Mouse (Mus musculus): Measurements from ENCODE around the gene Mcts2. TPM values are rescaled to one million over a fixed set of nuclear protein-coding genes. Genes with fewer than 3 reads are reported as not detected.
A peak's percentile ranks its signal among the peaks of the same experiment; 100 is the strongest.

The Mcts2 gene
- total and polyA plus RNA-seq, 3 experiments: 1.9 to 32.9 (median 26.7) TPM

- DNase-seq: no peak
Observed at GRCm38 (mm10) chr2:152686399-152686798, 436 bp upstream of the Mcts2 start.

DNA sequence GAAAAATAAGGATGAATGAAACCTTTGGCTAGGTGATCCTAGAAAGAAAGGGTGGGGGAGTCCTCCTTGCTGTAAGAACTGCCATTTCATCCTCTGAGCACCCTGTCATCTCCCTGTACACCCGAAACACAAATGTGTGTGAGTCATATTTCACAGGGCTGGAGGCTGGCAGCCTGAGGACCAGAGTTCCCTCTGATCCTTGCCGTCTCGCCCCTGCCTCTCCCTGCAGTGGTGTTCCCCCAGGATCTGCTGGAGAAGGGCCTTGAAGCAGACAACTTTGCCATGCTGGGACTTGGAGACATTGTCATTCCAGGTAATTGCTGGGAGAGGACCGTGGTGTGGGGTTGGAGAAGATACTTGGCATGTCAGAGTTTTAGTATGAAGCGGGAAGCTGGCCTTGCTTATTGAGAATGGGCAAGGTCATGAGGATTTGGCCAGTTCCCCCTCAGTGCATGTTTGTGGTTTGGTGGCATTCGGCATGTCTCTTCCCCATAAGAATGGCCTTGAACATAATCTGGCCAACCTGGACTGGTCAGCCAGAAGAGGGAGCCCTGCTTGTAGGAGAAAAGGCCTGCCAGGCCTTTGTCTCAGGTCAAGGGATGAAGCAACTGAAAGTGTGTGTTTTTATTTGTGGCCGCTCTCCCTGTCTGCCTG, 4.9 kb downstream of the Mcts2 start:
- peak; percentile 83 for DNase-seq

DNA sequence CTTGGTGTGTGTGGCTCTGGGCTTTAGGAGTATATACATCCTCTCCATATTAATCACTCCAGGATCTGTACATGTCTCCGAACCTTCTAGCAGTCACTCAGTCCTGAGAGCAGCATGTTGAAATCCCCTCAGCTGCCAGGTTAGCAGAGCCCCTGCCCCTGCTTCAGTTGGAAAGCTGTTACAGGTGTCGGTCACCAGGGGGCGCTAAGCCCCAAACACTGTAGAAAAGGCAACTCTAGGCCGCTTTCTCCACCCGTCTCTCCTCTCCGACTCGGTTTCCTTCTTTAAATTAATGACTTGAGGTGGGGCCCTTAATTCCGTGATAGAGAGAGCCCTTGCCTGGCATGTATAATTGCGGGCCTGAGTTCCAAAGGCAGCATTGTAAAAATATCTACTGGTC, 6.4 kb downstream of the Mcts2 start:
- DNase-seq: peak; percentile 78

GRCm38 (mm10) chr2:152693735-152694134, 6.9 kb downstream of the Mcts2 start:
- DNase-seq: peak; percentile 57

DNA sequence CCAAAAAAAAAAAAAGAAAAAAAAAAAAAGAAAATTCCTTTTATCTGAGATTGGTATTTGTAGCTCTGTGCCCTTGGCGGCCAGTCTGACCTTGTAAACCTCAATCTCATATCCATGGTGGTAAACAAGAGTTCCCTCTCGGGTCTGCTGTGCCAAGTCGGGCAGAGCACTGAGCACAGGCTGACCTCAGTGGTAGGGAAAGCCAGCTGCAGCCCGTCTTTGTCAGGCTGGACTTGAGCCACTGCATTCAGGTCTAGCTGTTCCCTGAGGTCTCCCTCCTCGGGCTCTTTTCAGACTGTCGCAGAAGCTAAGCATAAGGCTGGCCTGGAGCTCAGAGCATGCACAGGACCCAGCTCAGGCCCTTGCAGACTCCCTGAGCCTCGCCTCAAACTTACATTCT, 7.9 kb downstream of the Mcts2 start:
- peak; percentile 87 for DNase-seq

GRCm38 (mm10) chr2:152696016-152696415, 9.2 kb downstream of the Mcts2 start:
- no peak for DNase-seq

DNA sequence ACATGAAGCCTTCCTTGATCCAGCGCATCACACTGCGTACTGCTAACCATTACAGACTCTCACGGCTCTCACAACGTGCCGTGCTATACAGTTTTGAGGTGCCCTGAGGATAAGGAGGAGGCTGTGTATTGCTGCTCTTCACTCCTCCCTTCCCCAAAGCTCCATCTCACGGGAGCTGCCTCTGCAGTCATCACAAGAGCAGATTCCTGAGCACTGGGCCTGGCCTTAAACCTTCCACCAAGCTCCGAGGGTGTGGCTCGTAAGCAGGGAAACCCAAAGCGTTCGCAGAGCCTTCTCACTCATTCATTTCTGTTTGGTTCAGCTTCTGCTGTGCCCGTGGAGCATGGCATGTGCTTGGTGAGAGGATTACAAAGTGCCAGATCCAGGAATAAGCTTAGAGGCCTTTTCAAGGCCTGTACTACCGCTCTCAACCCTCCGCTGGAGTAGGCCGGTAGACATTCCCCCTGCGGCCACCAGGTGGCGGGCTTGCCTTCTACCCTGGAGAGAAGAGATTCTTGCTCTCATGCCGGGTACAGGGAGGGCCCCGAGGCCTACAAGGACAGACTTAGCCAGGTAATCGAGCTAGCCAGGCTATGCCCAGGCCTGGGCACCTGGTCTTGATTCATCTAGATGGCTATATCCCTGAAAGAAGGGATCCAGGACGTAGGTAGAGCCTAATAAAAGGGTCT, 9.8 kb downstream of the Mcts2 start:
- DNase-seq: peak; percentile 93

DNA sequence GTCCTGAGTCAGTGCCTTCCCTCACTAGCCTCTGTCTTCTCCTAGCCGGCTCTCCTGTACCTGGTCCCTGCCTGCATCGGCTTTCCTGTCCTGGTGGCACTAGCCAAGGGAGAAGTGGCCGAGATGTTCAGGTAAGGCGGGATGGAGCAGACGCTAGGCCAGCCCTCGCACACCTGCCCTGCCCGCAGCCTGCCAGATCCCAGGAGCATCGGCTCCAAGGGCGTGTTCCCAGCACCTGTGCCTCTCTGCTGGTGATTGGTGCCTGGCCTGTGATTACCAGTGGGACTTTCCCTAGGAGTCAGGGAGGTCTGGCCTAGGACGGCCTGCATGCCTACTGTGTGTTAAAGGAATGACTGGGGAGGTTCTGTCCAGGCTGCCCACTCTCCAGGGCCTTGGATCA, 13.3 kb downstream of the Mcts2 start:
- DNase-seq: no peak

- no peak for DNase-seq
Observed at GRCm38 (mm10) chr2:152700725-152701124, 13.9 kb downstream of the Mcts2 start.

- no peak for DNase-seq
Observed at GRCm38 (mm10) chr2:152703596-152704255, 16.9 kb downstream of the Mcts2 start.

GRCm38 (mm10) chr2:152704256-152704605, 17.4 kb downstream of the Mcts2 start:
- no peak for DNase-seq

- no peak for DNase-seq
Observed at GRCm38 (mm10) chr2:152704811-152705370, 18.1 kb downstream of the Mcts2 start.

DNA sequence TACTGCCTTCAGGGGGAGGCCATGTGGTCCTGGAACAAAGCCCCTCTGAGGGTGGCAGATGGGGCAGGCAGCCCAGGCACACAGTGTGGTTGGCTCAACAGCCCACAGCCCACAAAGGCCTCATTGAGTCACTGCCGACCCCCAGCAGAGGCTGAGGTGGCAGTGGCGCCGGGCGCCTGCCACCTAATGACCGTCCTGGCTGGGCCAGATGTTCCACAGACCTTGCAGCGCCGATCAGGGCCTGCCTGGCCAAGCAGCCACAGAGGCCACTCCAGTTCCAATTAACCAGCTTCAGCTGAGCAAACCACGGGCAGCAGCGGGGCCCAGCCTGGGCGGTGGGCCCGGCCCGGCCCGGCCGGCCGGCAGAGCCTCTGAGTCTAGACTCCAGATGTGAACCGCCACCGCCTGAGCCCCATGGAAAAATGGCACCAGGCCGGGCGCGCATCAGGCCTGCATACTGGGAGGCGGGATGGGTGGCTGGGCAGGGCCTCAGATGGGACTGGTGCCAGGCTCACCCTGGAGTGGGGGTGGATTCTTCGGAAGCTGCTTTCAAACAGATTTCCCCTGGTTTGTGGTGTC, 19.2 kb downstream of the Mcts2 start:
- peak; percentile 75 for DNase-seq

GRCm38 (mm10) chr2:152707186-152707585, 20.4 kb downstream of the Mcts2 start:
- no peak for DNase-seq

DNA sequence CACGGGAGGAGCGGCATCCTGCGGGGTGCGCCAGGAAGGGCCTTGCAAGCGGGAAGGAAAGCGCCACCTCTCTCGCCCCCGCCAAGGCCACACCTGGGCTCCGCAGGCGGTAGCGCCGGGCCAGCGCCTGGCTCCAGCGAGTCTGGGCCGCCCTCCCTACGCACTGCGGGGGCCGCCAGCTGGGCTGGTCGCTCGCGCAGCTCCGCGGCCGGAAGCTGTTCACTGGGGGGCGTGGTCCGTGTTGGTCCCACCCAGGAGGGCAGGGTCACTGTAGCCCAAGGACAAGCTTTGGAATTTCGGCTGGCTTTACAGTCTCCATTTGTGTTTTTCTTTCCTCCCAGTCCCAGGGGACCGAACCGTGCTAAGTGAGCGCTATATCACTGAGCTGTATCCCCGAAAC, 20.8 kb downstream of the Mcts2 start:
- DNase-seq: peak; percentile 96

DNA sequence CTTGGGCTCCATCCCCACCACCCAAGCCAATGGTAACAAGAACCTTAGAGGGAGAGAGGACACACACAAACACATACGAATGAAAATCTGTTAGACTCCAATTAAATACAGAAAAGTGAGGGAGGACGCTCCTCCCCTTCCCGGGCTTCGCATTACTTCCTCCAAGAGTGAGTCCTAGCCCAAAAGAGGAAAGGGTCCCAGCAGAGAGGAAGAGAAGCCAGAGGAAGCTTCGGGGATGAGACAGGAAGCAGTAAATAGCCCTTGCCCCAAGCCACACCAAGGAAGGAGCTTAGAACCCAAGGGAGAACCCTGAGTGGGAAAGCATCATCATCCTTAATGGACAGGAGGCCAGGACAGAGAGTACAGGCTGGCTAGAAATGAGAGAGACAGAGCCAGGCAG, 22.2 kb downstream of the Mcts2 start:
- DNase-seq: no peak

DNA sequence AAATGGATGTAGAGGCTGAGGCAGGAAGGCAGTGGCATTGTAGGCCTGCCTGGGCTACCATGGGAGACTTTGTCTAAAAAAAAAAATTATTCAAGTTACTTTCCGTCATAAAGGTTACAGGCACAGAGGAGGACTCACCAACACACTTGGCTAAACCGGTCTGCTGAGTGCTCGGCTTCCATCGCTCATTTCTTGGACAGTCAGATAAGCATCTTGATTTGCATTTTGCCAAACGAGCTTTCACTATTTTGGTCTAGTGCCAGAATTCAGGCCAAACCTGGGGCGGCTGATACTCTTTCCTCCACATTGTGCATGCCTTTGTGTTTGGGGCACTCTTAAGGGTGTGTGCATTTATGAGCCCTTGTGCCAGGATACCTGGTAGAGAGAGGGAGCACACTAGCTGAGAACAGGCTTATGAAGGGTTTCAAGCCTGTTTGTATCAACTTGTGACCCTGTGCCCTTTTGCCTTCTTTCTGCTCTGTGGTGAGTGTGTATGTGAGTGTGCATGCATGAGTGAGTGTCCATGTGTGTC, 29.5 kb downstream of the Mcts2 start:
- no peak for DNase-seq

DNA sequence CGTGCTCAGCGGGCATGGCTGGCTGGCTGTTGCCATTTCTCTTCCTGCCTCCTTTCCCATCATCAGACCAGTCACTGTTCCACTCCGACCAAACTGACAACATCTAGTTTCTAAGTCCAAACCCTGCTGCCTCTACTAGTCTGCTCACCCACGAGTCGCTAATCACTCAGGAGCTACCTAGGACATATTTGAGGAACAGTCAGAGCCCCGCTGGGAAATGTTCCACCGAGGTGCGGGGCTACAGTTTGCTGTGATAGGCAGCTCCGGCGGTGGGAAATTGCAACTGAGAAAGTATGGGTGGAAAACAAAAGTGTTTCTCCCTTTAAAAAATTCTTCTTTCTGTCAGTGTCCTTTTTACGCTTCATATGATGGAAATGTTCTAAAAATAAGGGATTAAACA, 30.8 kb downstream of the Mcts2 start:
- DNase-seq: no peak

DNA sequence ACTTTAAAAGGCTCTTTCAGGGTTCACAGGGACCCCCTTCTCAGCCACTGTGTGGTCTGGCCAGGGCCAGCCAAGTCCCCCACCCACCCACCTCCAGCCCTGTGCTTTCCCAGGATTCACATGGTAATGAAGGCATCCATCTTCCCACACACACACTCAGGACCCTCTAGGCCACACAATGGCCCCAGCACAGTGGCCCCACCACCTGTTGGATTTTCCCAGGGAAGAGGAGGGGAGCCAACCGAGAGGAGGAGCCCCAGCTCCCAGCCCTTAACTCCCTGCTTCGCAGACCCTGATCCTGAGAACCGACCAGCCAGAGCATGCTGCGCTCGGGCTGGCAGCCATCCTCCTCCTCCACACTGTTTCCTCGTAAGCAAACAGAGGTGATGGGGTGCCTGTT, 31.2 kb downstream of the Mcts2 start:
- no peak for DNase-seq

- DNase-seq: peak; percentile 57
Observed at GRCm38 (mm10) chr2:152723651-152724331, 37.0 kb downstream of the Mcts2 start.

GRCm38 (mm10) chr2:152724332-152724723, 37.5 kb downstream of the Mcts2 start:
- no peak for DNase-seq

GRCm38 (mm10) chr2:152725178-152725750, 38.4 kb downstream of the Mcts2 start:
- no peak for DNase-seq

Measured in adrenal gland, adult 2 months (tissue).